Mouse (Mus musculus): ENCODE measurements at regions not wholly inside any gene's neighbourhood (a gene's known extent, or its start where the extent isn't known, plus 50 kb on each side); places are given as distances from the start of the nearest gene placed in this dataset.

GRCm38 (mm10) chr4:106859476-106859875, 51.0 kb upstream of the Ssbp3 start:
- DNase-seq, result no peak

- DNase-seq, result peak; percentile 23 to 32
These were observed 52.0 kb upstream of the Ssbp3 start for GRCm38 (mm10) chr4:106858357-106859088.

- DNase-seq, result peak; percentile 45 to 68
These were observed 51.0 kb upstream of the Acot11 start for GRCm38 (mm10) chr4:106855771-106856170.

- peak; percentile 46 to 49 for DNase-seq
These were observed 49.8 kb upstream of the Acot11 start for GRCm38 (mm10) chr4:106854361-106855309.
